Mouse (Mus musculus) lung, adult 2 months (tissue): Measurements from ENCODE around the gene Mafg. TPM values are rescaled to one million over a fixed set of nuclear protein-coding genes. Genes with fewer than 3 reads are reported as not detected.
A peak's percentile ranks its signal among the peaks of the same experiment; 100 is the strongest.

Source experiments
- DNase-seq: peaks from one replicate; pipeline ENCODE4 v3.0.0; 2022
- H3K4me1 ChIP-seq: fragments of 200-500 bp; 2 replicates; pipeline ENCODE4 v1.6.1; 2011; ENCODE audit warnings: low read length; ENCODE audit not compliant: control insufficient read depth, insufficient read depth
- H3K4me3 ChIP-seq: fragments of 200-500 bp; replicated peaks from 2 replicates; pipeline ENCODE3; 2011; ENCODE audit warnings: low read depth, mild to moderate bottlenecking, control low read depth, low read length; ENCODE audit errors: extremely low read depth
- CTCF ChIP-seq: fragments of 200-500 bp; IDR thresholded peaks from 2 replicates; pipeline ENCODE4 v1.5.1; 2011; ENCODE audit warnings: mild to moderate bottlenecking, low read length, control low read depth; ENCODE audit not compliant: insufficient read depth
- POLR2A ChIP-seq: fragments of 200-500 bp; IDR thresholded peaks from 2 replicates; pipeline ENCODE4 v1.6.1; 2011; ENCODE audit warnings: low read depth, mild to moderate bottlenecking, control low read depth, low read length, borderline replicate concordance; ENCODE audit errors: extremely low read depth
- WGBS: fragments of 180-500 bp; shearing (Covaris S2); methylation state at CpG from one replicate; pipeline ENCODE4 v1.1.7; 2018; 5-methylcytosine and 5-hydroxymethylcytosine counted together
- polyA plus RNA-seq: library from polyadenylated mRNA; depleted of rRNA; stranded (reverse); fragments of >200 nt; gene quantifications from 2 replicates; pipeline ENCODE4 v1.2.3, GENCODE M21; 2012

Mafg gene
- polyA plus RNA-seq, 1 experiment = 51.3 TPM

GRCm38 (mm10) chr11:120663714-120664113 is 30.3 kb upstream of the Mafg start:
- DNase-seq = no peak
- TF ChIP-seq CTCF (no peak), POLR2A (no peak)
- WGBS = 89% methylated on average over 5 of the region's 5 CpGs
- H3K4me3 ChIP-seq = no peak overlapping the region
- 0 out of 2 replicates have a peak, but pooled peaks cover 2% of the 10 kb centered on the region for H3K4me1 ChIP-seq

GRCm38 (mm10) chr11:120662759-120663158 is 29.4 kb upstream of the Mafg start:
- Histone ChIP-seq H3K4me3 (no peak overlapping the region), H3K4me1 (0 out of 2 replicates have a peak, but pooled peaks cover 2% of the 10 kb centered on the region)
- TF ChIP-seq CTCF (no peak), POLR2A (no peak)
- no peak for DNase-seq
- whole genome bisulfite sequencing = 35% methylated on average over 6 of the region's 6 CpGs

GRCm38 (mm10) chr11:120661076-120661460 is 27.7 kb upstream of the Mafg start, which contains the start of gene Notum:
Notum (minus strand) TSS chr11:120661175.
- H3K4me3 ChIP-seq = peak within 1 kb of the TSS; percentile 42

GRCm38 (mm10) chr11:120660301-120661075 is 27.1 kb upstream of the Mafg start:
- TF ChIP-seq CTCF (no peak), POLR2A (no peak)
- DNase-seq = peak; percentile 35
- 0 out of 2 replicates have a peak, but pooled peaks cover 2% of the 10 kb centered on the region for H3K4me1 ChIP-seq
- H3K4me3 ChIP-seq = peak overlapping the region; percentile 42
- under 1% methylated on average over 94 of the region's 95 CpGs for WGBS

More at GRCm38 (mm10) chr11:120661076-120661460, 27.7 kb upstream of the Mafg start, which contains the start of gene Notum:
- 2% methylated on average over 35 of the region's 35 CpGs for WGBS
- TF ChIP-seq CTCF (no peak), POLR2A (no peak)
- H3K4me1 ChIP-seq = 0 out of 2 replicates have a peak, but pooled peaks cover 2% of the 10 kb centered on the region
- DNase-seq = no peak

- peak; percentile 48 for DNase-seq
- Histone ChIP-seq H3K4me3 (peak overlapping the region; percentile 42), H3K4me1 (0 out of 2 replicates have a peak, but pooled peaks cover 2% of the 10 kb centered on the region)
- 3% methylated on average over 50 of the region's 50 CpGs for WGBS
- TF ChIP-seq POLR2A = no peak
- TF ChIP-seq CTCF = no peak
Observed at GRCm38 (mm10) chr11:120659509-120660300, 26.3 kb upstream of the Mafg start.

GRCm38 (mm10) chr11:120658876-120659410 is 25.5 kb upstream of the Mafg start:
- DNase-seq = peak; percentile 83
- 5% methylated on average over 24 of the region's 24 CpGs for WGBS
- TF ChIP-seq CTCF (peak; percentile 66), POLR2A (no peak)
- H3K4me1 ChIP-seq = 0 out of 2 replicates have a peak, but pooled peaks cover 2% of the 10 kb centered on the region
- H3K4me3 ChIP-seq = no peak overlapping the region

- H3K4me1 ChIP-seq = 0 out of 2 replicates have a peak, but pooled peaks cover 2% of the 10 kb centered on the region
- H3K4me3 ChIP-seq = no peak overlapping the region
- DNase-seq = no peak
- no peak for TF ChIP-seq CTCF
- no peak for TF ChIP-seq POLR2A
- WGBS = 86% methylated on average over 4 of the region's 4 CpGs
Observed at GRCm38 (mm10) chr11:120657301-120657700, 23.9 kb upstream of the Mafg start.

- Histone ChIP-seq H3K4me3 (no peak overlapping the region), H3K4me1 (no peaks in the 10 kb centered on the region)
- no peak for TF ChIP-seq POLR2A
- no peak for TF ChIP-seq CTCF
- no peak for DNase-seq
- 68% methylated on average over 3 of the region's 3 CpGs for WGBS
Observed at GRCm38 (mm10) chr11:120654741-120655140, 21.3 kb upstream of the Mafg start.

GRCm38 (mm10) chr11:120651872-120652271 is 18.5 kb upstream of the Mafg start:
- no peak overlapping the region for H3K4me3 ChIP-seq
- WGBS = 64% methylated on average over 3 of the region's 3 CpGs
- TF ChIP-seq POLR2A (no peak), CTCF (0 out of 2 replicates have a peak, but pooled peaks have one; percentile 18)
- no peak for DNase-seq
- H3K4me1 ChIP-seq = no peaks in the 10 kb centered on the region
